Mouse (Mus musculus): ENCODE data around the gene Rps7. TPM values are rescaled to one million over a fixed set of nuclear protein-coding genes. Genes with fewer than 3 reads are reported as not detected.

Rps7 gene
- polyA plus RNA-seq, 1 experiment from 2014 or later, result 752 TPM

- ATAC-seq, result no peak
Observed at GRCm38 (mm10) chr12:28636543-28636942, 790 bp upstream of the Rps7 start.

GRCm38 (mm10) chr12:28635058-28635534, 657 bp downstream of the Rps7 start:
- Histone ChIP-seq H3K9me3 (replicated peaks) (no peaks in the 10 kb centered on the region), H3K36me3 (peaks cover 48% of the 10 kb centered on the region), H3K4me2 (peak overlapping the region; percentile 90), H3K9ac (peak overlapping the region; percentile 98), H3K4me1 (peaks cover 57% of the 10 kb centered on the region), H3K27me3 (replicated peaks) (no peaks in the 10 kb centered on the region), H3K4me3 (peak overlapping the region; percentile 91), H3K27ac (peak overlapping the region; percentile 89)
- under 1% methylated on average over 23 of the region's 23 CpGs for WGBS (ENCODE audit: insufficient replicate concordance)
- no peak for ATAC-seq

More at GRCm38 (mm10) chr12:28636543-28636942, 790 bp upstream of the Rps7 start:
- H3K9ac ChIP-seq, result peak overlapping the region; percentile 73
- H3K9me3 ChIP-seq (replicated peaks), result no peaks in the 10 kb centered on the region
- WGBS (ENCODE audit: insufficient replicate concordance), result 51% methylated on average over 6 of the region's 6 CpGs
- H3K36me3 ChIP-seq, result peaks cover 34% of the 10 kb centered on the region
- H3K27me3 ChIP-seq (replicated peaks), result no peaks in the 10 kb centered on the region
- peaks cover 45% of the 10 kb centered on the region for H3K4me1 ChIP-seq
- peak overlapping the region; percentile 91 for H3K4me3 ChIP-seq
- peak overlapping the region; percentile 90 for H3K4me2 ChIP-seq
- H3K27ac ChIP-seq, result peak overlapping the region; percentile 76; the same call in 1 of the 2 replicates

GRCm38 (mm10) chr12:28628436-28628835, 7.3 kb downstream of the Rps7 start:
- H3K9ac ChIP-seq, result no peak overlapping the region
- peaks cover 48% of the 10 kb centered on the region for H3K4me1 ChIP-seq
- 69% methylated on average over 2 of the region's 2 CpGs for WGBS (ENCODE audit: insufficient replicate concordance)
- no peak overlapping the region for H3K4me3 ChIP-seq
- no peaks in the 10 kb centered on the region for H3K27me3 ChIP-seq (replicated peaks)
- peak overlapping the region; percentile 50 for H3K27ac ChIP-seq
- H3K4me2 ChIP-seq, result no peak overlapping the region
- no peaks in the 10 kb centered on the region for H3K9me3 ChIP-seq (replicated peaks)
- H3K36me3 ChIP-seq, result peaks cover 54% of the 10 kb centered on the region
- peak; percentile 33; the same call in 1 of the 2 replicates for ATAC-seq

GRCm38 (mm10) chr12:28627092-28627491, 8.7 kb downstream of the Rps7 start:
- Histone ChIP-seq H3K4me3 (no peak overlapping the region), H3K9me3 (replicated peaks) (no peaks in the 10 kb centered on the region), H3K36me3 (peaks cover 41% of the 10 kb centered on the region), H3K4me1 (peaks cover 48% of the 10 kb centered on the region), H3K27ac (no peak overlapping the region), H3K27me3 (replicated peaks) (no peaks in the 10 kb centered on the region), H3K4me2 (no peak overlapping the region), H3K9ac (no peak overlapping the region)
- WGBS (ENCODE audit: insufficient replicate concordance), result 47% methylated on average over 4 of the region's 4 CpGs
- ATAC-seq, result no peak

- Histone ChIP-seq H3K9me3 (replicated peaks) (no peaks in the 10 kb centered on the region), H3K27ac (no peak overlapping the region), H3K4me3 (no peak overlapping the region), H3K4me1 (peaks cover 43% of the 10 kb centered on the region), H3K4me2 (no peak overlapping the region), H3K36me3 (peaks cover 24% of the 10 kb centered on the region), H3K9ac (no peak overlapping the region), H3K27me3 (replicated peaks) (no peaks in the 10 kb centered on the region)
- WGBS (ENCODE audit: insufficient replicate concordance), result 66% methylated on average over 7 of the region's 7 CpGs
- ATAC-seq, result no peak
Observed at GRCm38 (mm10) chr12:28625407-28625806, 10.3 kb downstream of the Rps7 start.

- 67% methylated on average over 2 of the region's 2 CpGs for WGBS (ENCODE audit: insufficient replicate concordance)
Observed at GRCm38 (mm10) chr12:28624251-28624650, 11.5 kb downstream of the Rps7 start.

GRCm38 (mm10) chr12:28623195-28623594, 12.6 kb downstream of the Rps7 start, which contains the start of gene Colec11:
Gene Colec11 (minus strand): TSS chr12:28623377.
- Histone ChIP-seq H3K27ac (peak within 1 kb of the TSS; percentile 5; the same call in 1 of the 2 replicates), H3K4me3 (0 out of 2 replicates have a peak within 1 kb of the TSS, but pooled peaks have one; percentile 8), H3K27me3 (replicated peaks) (no peaks in the 10 kb centered on the region), H3K4me2 (peak within 1 kb of the TSS; percentile 28), H3K4me1 (peaks cover 24% of the 10 kb centered on the region), H3K9me3 (replicated peaks) (no peaks in the 10 kb centered on the region), H3K36me3 (peaks cover 2% of the 10 kb centered on the region), H3K9ac (peak within 1 kb of the TSS; percentile 14; the same call in 1 of the 2 replicates)
- 0 out of 2 replicates have a peak, but pooled peaks have one; percentile 8 for ATAC-seq
- WGBS (ENCODE audit: insufficient replicate concordance), result 11% methylated on average over 5 of the region's 5 CpGs

More at GRCm38 (mm10) chr12:28624251-28624650, 11.5 kb downstream of the Rps7 start:
- Histone ChIP-seq H3K4me1 (peaks cover 32% of the 10 kb centered on the region), H3K4me2 (no peak overlapping the region), H3K9ac (no peak overlapping the region), H3K27me3 (replicated peaks) (no peaks in the 10 kb centered on the region), H3K9me3 (replicated peaks) (no peaks in the 10 kb centered on the region), H3K27ac (no peak overlapping the region), H3K36me3 (peaks cover 12% of the 10 kb centered on the region), H3K4me3 (no peak overlapping the region)
- no peak for ATAC-seq

GRCm38 (mm10) chr12:28622641-28623040, 13.1 kb downstream of the Rps7 start:
- Histone ChIP-seq H3K9ac (peak overlapping the region; percentile 14; the same call in 1 of the 2 replicates), H3K4me2 (peak overlapping the region; percentile 28), H3K27ac (peak overlapping the region; percentile 5; the same call in 1 of the 2 replicates), H3K9me3 (replicated peaks) (no peaks in the 10 kb centered on the region), H3K36me3 (no peaks in the 10 kb centered on the region), H3K27me3 (replicated peaks) (no peaks in the 10 kb centered on the region), H3K4me1 (peaks cover 24% of the 10 kb centered on the region), H3K4me3 (0 out of 2 replicates have a peak overlapping the region, but pooled peaks have one; percentile 8)
- ATAC-seq, result no peak
- WGBS (ENCODE audit: insufficient replicate concordance), result 50% methylated on average over 1 of the region's 1 CpGs

GRCm38 (mm10) chr12:28622167-28622532, 13.6 kb downstream of the Rps7 start:
- Histone ChIP-seq H3K27ac (peak overlapping the region; percentile 5; the same call in 1 of the 2 replicates), H3K4me3 (0 out of 2 replicates have a peak overlapping the region, but pooled peaks have one; percentile 8), H3K36me3 (no peaks in the 10 kb centered on the region), H3K9me3 (replicated peaks) (no peaks in the 10 kb centered on the region), H3K4me1 (peaks cover 24% of the 10 kb centered on the region), H3K9ac (peak overlapping the region; percentile 14; the same call in 1 of the 2 replicates), H3K4me2 (peak overlapping the region; percentile 28), H3K27me3 (replicated peaks) (no peaks in the 10 kb centered on the region)
- 28% methylated on average over 5 of the region's 5 CpGs for WGBS (ENCODE audit: insufficient replicate concordance)
- no peak for ATAC-seq

- H3K4me2 ChIP-seq, result peak overlapping the region; percentile 28
- H3K27ac ChIP-seq, result no peak overlapping the region; the same call in 1 of the 2 replicates
- H3K4me3 ChIP-seq, result 0 out of 2 replicates have a peak overlapping the region, but pooled peaks have one; percentile 8
- H3K4me1 ChIP-seq, result peaks cover 24% of the 10 kb centered on the region
- H3K9ac ChIP-seq, result 0 out of 2 replicates have a peak overlapping the region, but pooled peaks have one; percentile 22
- 22% methylated on average over 7 of the region's 7 CpGs for WGBS (ENCODE audit: insufficient replicate concordance)
- no peaks in the 10 kb centered on the region for H3K27me3 ChIP-seq (replicated peaks)
- no peaks in the 10 kb centered on the region for H3K36me3 ChIP-seq
- H3K9me3 ChIP-seq (replicated peaks), result no peaks in the 10 kb centered on the region
- no peak; the same call in 1 of the 2 replicates for ATAC-seq
Observed at GRCm38 (mm10) chr12:28621451-28622166, 14.1 kb downstream of the Rps7 start.

GRCm38 (mm10) chr12:28617297-28617696, 18.5 kb downstream of the Rps7 start:
- Histone ChIP-seq H3K36me3 (no peaks in the 10 kb centered on the region), H3K27ac (no peak overlapping the region), H3K4me3 (no peak overlapping the region), H3K27me3 (replicated peaks) (no peaks in the 10 kb centered on the region), H3K4me2 (no peak overlapping the region), H3K9me3 (replicated peaks) (no peaks in the 10 kb centered on the region), H3K4me1 (peaks cover 12% of the 10 kb centered on the region), H3K9ac (no peak overlapping the region)
- no peak for ATAC-seq
- 18% methylated on average over 4 of the region's 4 CpGs for WGBS (ENCODE audit: insufficient replicate concordance)

- Histone ChIP-seq H3K27ac (no peak overlapping the region), H3K9me3 (replicated peaks) (no peaks in the 10 kb centered on the region), H3K4me2 (no peak overlapping the region), H3K9ac (no peak overlapping the region), H3K36me3 (no peaks in the 10 kb centered on the region), H3K27me3 (replicated peaks) (no peaks in the 10 kb centered on the region), H3K4me3 (no peak overlapping the region), H3K4me1 (no peaks in the 10 kb centered on the region)
- no peak for ATAC-seq
- 62% methylated on average over 7 of the region's 7 CpGs for WGBS (ENCODE audit: insufficient replicate concordance)
Observed at GRCm38 (mm10) chr12:28614401-28614800, 21.4 kb downstream of the Rps7 start.
